Mouse (Mus musculus): ENCODE measurements around the gene Capns2.
"Not testable (repeated sequence)": the region's sequence is repeated elsewhere in the genome, so short reads cannot be mapped to it uniquely, and the experiment has no call there.

Gene Capns2

GRCm38 (mm10) chr8:92901107-92901506 is at the start of gene Capns2:
Capns2 (plus strand) TSS chr8:92901407.
- in situ Hi-C loops (cut with MboI): no loop called here

GRCm38 (mm10) chr8:92853188-92853983 is 47.8 kb upstream of the Capns2 start:
- in situ Hi-C loops (cut with MboI): no loop called here

GRCm38 (mm10) chr8:92854673-92855072 is 46.5 kb upstream of the Capns2 start:
- in situ Hi-C loops (cut with MboI): no loop called here

GRCm38 (mm10) chr8:92855171-92855894 is 45.9 kb upstream of the Capns2 start, which contains the start of gene Lpcat2:
Lpcat2 (plus strand) TSS chr8:92855339.
- in situ Hi-C loops (cut with MboI): no loop called here

GRCm38 (mm10) chr8:92856273-92856986 is 44.8 kb upstream of the Capns2 start:
- in situ Hi-C loops (cut with MboI): no loop called here

GRCm38 (mm10) chr8:92858475-92859182 is 42.6 kb upstream of the Capns2 start:
- in situ Hi-C loops (cut with MboI): no loop called here

GRCm38 (mm10) chr8:92861977-92862376 is 39.2 kb upstream of the Capns2 start:
- in situ Hi-C loops (cut with MboI): no loop called here

- in situ Hi-C loops (cut with MboI): no loop called here
Measured at GRCm38 (mm10) chr8:92870281-92870680, 30.9 kb upstream of the Capns2 start.

GRCm38 (mm10) chr8:92872063-92872759 is 29.0 kb upstream of the Capns2 start:
- in situ Hi-C loops (cut with MboI): no loop called here

- in situ Hi-C loops (cut with MboI): no loop called here
Measured at GRCm38 (mm10) chr8:92875795-92876194, 25.4 kb upstream of the Capns2 start.

- in situ Hi-C loops (cut with MboI): no loop called here
Measured at GRCm38 (mm10) chr8:92881247-92881646, 20.0 kb upstream of the Capns2 start.

GRCm38 (mm10) chr8:92883771-92884170 is 17.4 kb upstream of the Capns2 start:
- in situ Hi-C loops (cut with MboI): no loop called here

GRCm38 (mm10) chr8:92892216-92892615 is 9.0 kb upstream of the Capns2 start:
- in situ Hi-C loops (cut with MboI): not testable (repeated sequence)

- in situ Hi-C loops (cut with MboI): no loop called here
Measured at GRCm38 (mm10) chr8:92893870-92894269, 7.3 kb upstream of the Capns2 start.

GRCm38 (mm10) chr8:92895053-92895452 is 6.2 kb upstream of the Capns2 start:
- in situ Hi-C loops (cut with MboI): no loop called here

GRCm38 (mm10) chr8:92896056-92896455 is 5.2 kb upstream of the Capns2 start:
- in situ Hi-C loops (cut with MboI): no loop called here

- in situ Hi-C loops (cut with MboI): no loop called here
Measured at GRCm38 (mm10) chr8:92896611-92897010, 4.6 kb upstream of the Capns2 start.

GRCm38 (mm10) chr8:92897794-92898193 is 3.4 kb upstream of the Capns2 start:
- in situ Hi-C loops (cut with MboI): no loop called here

GRCm38 (mm10) chr8:92899590-92899989 is 1.6 kb upstream of the Capns2 start:
- in situ Hi-C loops (cut with MboI): no loop called here

- in situ Hi-C loops (cut with MboI): no loop called here
Measured at GRCm38 (mm10) chr8:92902981-92903380, 1.8 kb downstream of the Capns2 start.

GRCm38 (mm10) chr8:92903488-92904135 is 2.4 kb downstream of the Capns2 start:
- in situ Hi-C loops (cut with MboI): no loop called here

All from mature B cell (primary cell).